Mouse (Mus musculus) thymus, adult 2 months (tissue): ENCODE measurements around the gene Cbfa2t2.

Source experiments
- CTCF ChIP-seq: fragments of 200-500 bp; IDR thresholded peaks from 2 replicates; pipeline ENCODE4 v1.5.1; 2012; ENCODE audit warnings: mild to moderate bottlenecking, control low read depth, low read length, moderate library complexity, borderline replicate concordance; ENCODE audit not compliant: control insufficient read depth, poor library complexity, insufficient read depth; ENCODE audit errors: extremely low read depth
- POLR2A ChIP-seq: fragments of 200-500 bp; IDR thresholded peaks from 2 replicates; pipeline ENCODE4 v1.6.1; 2012; ENCODE audit warnings: mild to moderate bottlenecking, low read length, control low read depth, moderate library complexity; ENCODE audit not compliant: control insufficient read depth, poor library complexity, insufficient read depth; ENCODE audit errors: extremely low read depth

GRCm38 (mm10) chr2:154557184-154557832, 121.0 kb downstream of the Cbfa2t2 start:
- TF ChIP-seq CTCF: no peak
- no peak for TF ChIP-seq POLR2A
